ENCODE assay signal across 14 mouse cellular contexts in the genomic region with DNA sequence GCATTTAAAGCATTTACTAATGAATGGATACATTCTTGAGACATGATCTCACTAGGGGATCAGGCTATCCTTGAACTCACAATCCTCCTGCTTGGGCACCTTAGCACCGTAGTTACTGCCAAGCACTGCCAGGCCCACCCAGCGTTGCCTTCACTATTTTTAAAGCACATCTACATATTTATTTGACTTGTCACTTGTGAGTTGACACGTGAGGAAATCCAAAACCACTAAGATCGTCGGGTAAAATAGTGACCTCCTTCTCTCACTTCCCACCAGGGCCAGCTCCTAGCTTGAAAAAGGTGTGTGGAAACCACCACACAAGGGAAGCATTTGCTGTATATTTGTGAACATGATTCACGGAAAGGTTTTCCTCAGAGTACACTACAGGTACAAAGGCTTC. TPM values are rescaled to one million over a fixed set of nuclear protein-coding genes. Genes with fewer than 3 reads are reported as not detected.
"Had no signal": no experiment of that assay in that cellular context is flagged by ENCODE, and none has a peak within 500 bp of the region (broad histone marks: within the 10 kb centered on the region; RNA-seq: fewer than 3 reads in every experiment).

No protein-coding gene starts in this region.

- H3K27me3 ChIP-seq: limb, embryonic 15.5 days; lung, embryonic 15.5 days; neural tube, embryonic 12.5 days had no signal

- H3K36me3 ChIP-seq: limb, embryonic 15.5 days; liver, embryonic 12.5 days; lung, embryonic 15.5 days; midbrain, embryonic 10.5 days; neural tube, embryonic 12.5 days had no signal

- H3K4me1 ChIP-seq: limb, embryonic 15.5 days; liver, embryonic 12.5 days; lung, embryonic 15.5 days; neural tube, embryonic 12.5 days had no signal

- H3K9ac ChIP-seq: limb, embryonic 15.5 days; liver, embryonic 12.5 days; lung, embryonic 15.5 days; neural tube, embryonic 12.5 days had no signal

- H3K27ac ChIP-seq: limb, embryonic 15.5 days; liver, embryonic 12.5 days; lung, embryonic 15.5 days; midbrain, embryonic 10.5 days; neural tube, embryonic 12.5 days had no signal

- ATAC-seq: liver, embryonic 12.5 days had no signal

- H3K9me3 ChIP-seq: limb, embryonic 15.5 days; liver, embryonic 12.5 days; lung, embryonic 15.5 days; midbrain, embryonic 10.5 days; neural tube, embryonic 12.5 days had no signal

- H3K4me3 ChIP-seq: limb, embryonic 15.5 days; liver, embryonic 12.5 days; lung, embryonic 15.5 days; midbrain, embryonic 10.5 days; neural tube, embryonic 12.5 days had no signal

- DNase-seq: right cerebral cortex, postnatal 4 days had no signal

- H3K4me2 ChIP-seq: limb, embryonic 15.5 days; liver, embryonic 12.5 days; lung, embryonic 15.5 days; neural tube, embryonic 12.5 days had no signal

RNA-seq across cellular contexts. Expression of a gene that starts 0.6 kb away (rescaled TPM):
- polyA plus RNA-seq: limb, embryonic 11.5 days; midbrain, embryonic 10.5 days had no signal

RNA-seq across cellular contexts. Expression of a gene that starts 38.5 kb away (rescaled TPM):
- total RNA-seq: layer of hippocampus, postnatal 36 days; left cerebral cortex, adult 8-10 months; left cerebral cortex, postnatal 25 days had no signal
- polyA plus RNA-seq: intestine, postnatal 0 days; limb, embryonic 15.5 days; liver, embryonic 12.5 days; liver, embryonic 16.5 days; midbrain, embryonic 10.5 days; midbrain, embryonic 14.5 days; neural tube, embryonic 12.5 days; stomach, embryonic 16.5 days had no signal

RNA-seq across cellular contexts. Expression of a gene that starts 48.3 kb away (rescaled TPM):
- polyA plus RNA-seq: limb, embryonic 11.5 days; limb, embryonic 15.5 days; midbrain, embryonic 10.5 days; midbrain, embryonic 14.5 days; neural tube, embryonic 12.5 days had no signal
